Mouse (Mus musculus): ENCODE data around the gene Il2ra.

GRCm38 (mm10) chr2:11705201-11706025 is 62.8 kb downstream of the Il2ra start, which contains the start of gene Il15ra:
- no peak for TF ChIP-seq GATA1 (IDR thresholded peaks at IDR 0.05; ENCODE audit: low read length)
- no peak for TF ChIP-seq TAL1 (IDR thresholded peaks at IDR 0.05; ENCODE audit: low read length)
